In the genomic region with DNA sequence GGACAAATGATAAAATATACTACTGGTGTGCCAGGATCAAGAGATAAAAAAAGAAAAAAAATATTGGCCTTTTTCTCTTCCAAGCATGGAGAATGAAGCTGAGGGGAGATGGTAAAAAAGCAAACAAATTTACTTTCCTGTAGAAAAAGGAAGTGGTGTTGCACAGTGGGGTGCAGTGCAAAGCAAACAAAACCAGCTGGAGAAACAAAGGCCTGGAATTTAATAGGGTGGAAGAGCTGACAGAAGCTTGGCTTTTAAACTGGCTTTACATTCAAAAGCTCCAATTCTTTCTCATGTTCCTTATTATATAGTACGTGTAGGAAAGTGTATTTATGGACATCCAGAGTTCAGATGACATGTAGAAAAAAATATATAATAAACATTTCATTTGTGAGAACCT, we compare ENCODE assay signal across 22 mouse cellular contexts.
A peak's percentile ranks its signal among the peaks of the same experiment; 100 is the strongest.
DNase-seq lines count a peak whose midpoint lies in the region; ATAC-seq and TF ChIP-seq lines count a peak whose summit lies in the region.
"Had no signal": no experiment of that assay in that cellular context is flagged by ENCODE, and none has a peak within 500 bp of the region (broad histone marks: within the 10 kb centered on the region; RNA-seq: fewer than 3 reads in every experiment).

No protein-coding gene starts in this region.

- 8% methylated on average over 1 of the region's 1 CpGs for WGBS in hindbrain, embryonic 10.5 days
- WGBS in hindbrain, embryonic 16.5 days, result 6% methylated on average over 1 of the region's 1 CpGs
- WGBS in midbrain, postnatal 0 days, result 6% methylated on average over 1 of the region's 1 CpGs
- 2% methylated on average over 1 of the region's 1 CpGs for WGBS in midbrain, embryonic 11.5 days
- 17% methylated on average over 1 of the region's 1 CpGs for WGBS in embryonic facial prominence, embryonic 14.5 days

- H3K9ac ChIP-seq in hindbrain, embryonic 16.5 days (ENCODE audit: low read depth, low read length), result no peak overlapping the region
- H3K9ac ChIP-seq in midbrain, postnatal 0 days (replicated peaks; ENCODE audit: low read length, poor library complexity, severe bottlenecking), result no peak overlapping the region
- no peak overlapping the region for H3K9ac ChIP-seq in midbrain, embryonic 11.5 days (ENCODE audit: low read length)
- no peak overlapping the region for H3K9ac ChIP-seq in embryonic facial prominence, embryonic 14.5 days (ENCODE audit: low read depth, low read length)
- H3K9ac ChIP-seq: embryonic facial prominence, embryonic 15.5 days; hindbrain, embryonic 13.5 days; intestine, embryonic 15.5 days; limb, embryonic 15.5 days; liver, embryonic 15.5 days; neural tube, embryonic 13.5 days; stomach, embryonic 15.5 days had no signal

- ATAC-seq in hindbrain, embryonic 16.5 days, result no peak
- ATAC-seq in midbrain, postnatal 0 days (ENCODE audit: low FRiP score), result no peak
- no peak for ATAC-seq in midbrain, embryonic 11.5 days (ENCODE audit: low FRiP score)
- ATAC-seq in embryonic facial prominence, embryonic 14.5 days (ENCODE audit: low read depth), result no peak
- ATAC-seq: intestine, embryonic 15.5 days had no signal

- H3K27me3 ChIP-seq in hindbrain, embryonic 10.5 days (ENCODE audit: insufficient read depth, poor library complexity, severe bottlenecking), result no peaks in the 10 kb centered on the region
- H3K27me3 ChIP-seq in hindbrain, embryonic 16.5 days (replicated peaks; ENCODE audit: control insufficient read depth, insufficient read depth, low read length), result no peaks in the 10 kb centered on the region
- no peaks in the 10 kb centered on the region for H3K27me3 ChIP-seq in midbrain, postnatal 0 days (ENCODE audit: insufficient read depth, low read length)
- H3K27me3 ChIP-seq in midbrain, embryonic 11.5 days (ENCODE audit: control insufficient read depth, insufficient read depth, low read length), result no peaks in the 10 kb centered on the region
- H3K27me3 ChIP-seq in embryonic facial prominence, embryonic 14.5 days (replicated peaks; ENCODE audit: control insufficient read depth, insufficient read depth, low read length), result no peaks in the 10 kb centered on the region
- H3K27me3 ChIP-seq: embryonic facial prominence, embryonic 15.5 days; hindbrain, embryonic 13.5 days; intestine, embryonic 15.5 days; limb, embryonic 15.5 days; liver, embryonic 15.5 days; neural tube, embryonic 13.5 days; stomach, embryonic 15.5 days had no signal

- peak; percentile 26 for DNase-seq in hindbrain, embryonic 10.5 days (ENCODE audit: low spot score)
- DNase-seq in midbrain, postnatal 0 days (ENCODE audit: low spot score), result peak; percentile 6
- DNase-seq in midbrain, embryonic 11.5 days (ENCODE audit: low spot score, missing footprints), result no peak
- peak; percentile 39 for DNase-seq in brain, adult 2 months (ENCODE audit: low read depth, low spot score)
- DNase-seq in embryonic facial prominence, embryonic 14.5 days (ENCODE audit: low spot score), result peak; percentile 24
- no peak for DNase-seq in gastrocnemius, postnatal 4 days (ENCODE audit: low spot score in 2 of 2)
- DNase-seq in gastrocnemius, postnatal 14 days, result no peak
- DNase-seq: adrenal gland, adult 8-10 months; cerebellum, postnatal 14 days; lung, postnatal 10 days; thymus, adult 18-20 months; thymus, postnatal 4 days had no signal

- H3K27ac ChIP-seq in hindbrain, embryonic 10.5 days, result no peak overlapping the region
- H3K27ac ChIP-seq in hindbrain, embryonic 16.5 days (ENCODE audit: low read depth, low read length), result no peak overlapping the region
- no peak overlapping the region for H3K27ac ChIP-seq in midbrain, postnatal 0 days (ENCODE audit: low read depth, low read length)
- no peak overlapping the region for H3K27ac ChIP-seq in midbrain, embryonic 11.5 days (ENCODE audit: low read depth, low read length)
- no peak overlapping the region for H3K27ac ChIP-seq in embryonic facial prominence, embryonic 14.5 days (replicated peaks; ENCODE audit: low read depth, low read length)
- H3K27ac ChIP-seq: embryonic facial prominence, embryonic 15.5 days; heart, embryonic 10.5 days; hindbrain, embryonic 13.5 days; intestine, embryonic 15.5 days; layer of hippocampus, adult 2 months; limb, embryonic 15.5 days; liver, embryonic 15.5 days; neural tube, embryonic 13.5 days; stomach, embryonic 15.5 days had no signal

- TF ChIP-seq CTCF in midbrain, postnatal 0 days (IDR thresholded peaks at IDR 0.05), result no peak

- no peak overlapping the region for H3K4me3 ChIP-seq in hindbrain, embryonic 10.5 days
- H3K4me3 ChIP-seq in hindbrain, embryonic 16.5 days (ENCODE audit: low read length), result no peak overlapping the region
- no peak overlapping the region for H3K4me3 ChIP-seq in midbrain, postnatal 0 days (ENCODE audit: low read depth, low read length)
- no peak overlapping the region for H3K4me3 ChIP-seq in midbrain, embryonic 11.5 days (ENCODE audit: low read depth, low read length)
- no peak overlapping the region for H3K4me3 ChIP-seq in embryonic facial prominence, embryonic 14.5 days (ENCODE audit: low read depth, low read length)
- H3K4me3 ChIP-seq: embryonic facial prominence, embryonic 15.5 days; heart, embryonic 10.5 days; hindbrain, embryonic 13.5 days; intestine, embryonic 15.5 days; layer of hippocampus, adult 2 months; limb, embryonic 15.5 days; liver, embryonic 15.5 days; neural tube, embryonic 13.5 days; stomach, embryonic 15.5 days had no signal

- H3K4me2 ChIP-seq in hindbrain, embryonic 16.5 days (ENCODE audit: low read length), result no peak overlapping the region
- H3K4me2 ChIP-seq in midbrain, postnatal 0 days (ENCODE audit: low read depth, low read length, poor library complexity, severe bottlenecking), result no peak overlapping the region
- no peak overlapping the region for H3K4me2 ChIP-seq in midbrain, embryonic 11.5 days
- no peak overlapping the region for H3K4me2 ChIP-seq in embryonic facial prominence, embryonic 14.5 days (ENCODE audit: low read depth, low read length)
- H3K4me2 ChIP-seq: embryonic facial prominence, embryonic 15.5 days; hindbrain, embryonic 13.5 days; intestine, embryonic 15.5 days; limb, embryonic 15.5 days; liver, embryonic 15.5 days; neural tube, embryonic 13.5 days; stomach, embryonic 15.5 days had no signal

- intact Hi-C loops in gastrocnemius, postnatal 14 days (cut with DNase I; ENCODE audit: low total_unique reads), result no loop called here

- no peaks in the 10 kb centered on the region for H3K9me3 ChIP-seq in hindbrain, embryonic 10.5 days
- H3K9me3 ChIP-seq in hindbrain, embryonic 16.5 days (ENCODE audit: control insufficient read depth, low read length), result no peaks in the 10 kb centered on the region
- H3K9me3 ChIP-seq in midbrain, postnatal 0 days (ENCODE audit: low read length), result no peaks in the 10 kb centered on the region
- no peaks in the 10 kb centered on the region for H3K9me3 ChIP-seq in midbrain, embryonic 11.5 days (ENCODE audit: control insufficient read depth, low read length)
- no peaks in the 10 kb centered on the region for H3K9me3 ChIP-seq in embryonic facial prominence, embryonic 14.5 days (ENCODE audit: control insufficient read depth, low read length)
- H3K9me3 ChIP-seq: embryonic facial prominence, embryonic 15.5 days; heart, embryonic 10.5 days; hindbrain, embryonic 13.5 days; intestine, embryonic 15.5 days; limb, embryonic 15.5 days; liver, embryonic 15.5 days; neural tube, embryonic 13.5 days; stomach, embryonic 15.5 days had no signal

- H3K36me3 ChIP-seq in hindbrain, embryonic 10.5 days, result no peaks in the 10 kb centered on the region
- H3K36me3 ChIP-seq in hindbrain, embryonic 16.5 days (ENCODE audit: control insufficient read depth, insufficient read depth, low read length), result no peaks in the 10 kb centered on the region; the same call in 1 of the 2 replicates
- no peaks in the 10 kb centered on the region for H3K36me3 ChIP-seq in midbrain, postnatal 0 days (ENCODE audit: insufficient read depth, low read length)
- no peaks in the 10 kb centered on the region for H3K36me3 ChIP-seq in midbrain, embryonic 11.5 days (ENCODE audit: control insufficient read depth, insufficient read depth, low read length)
- H3K36me3 ChIP-seq in embryonic facial prominence, embryonic 14.5 days (ENCODE audit: control insufficient read depth, insufficient read depth, low read length), result no peaks in the 10 kb centered on the region
- H3K36me3 ChIP-seq: embryonic facial prominence, embryonic 15.5 days; heart, embryonic 10.5 days; intestine, embryonic 15.5 days; limb, embryonic 15.5 days; liver, embryonic 15.5 days; neural tube, embryonic 13.5 days; stomach, embryonic 15.5 days had no signal

- H3K4me1 ChIP-seq in hindbrain, embryonic 10.5 days (replicated peaks), result 0 out of 2 replicates have a peak, but pooled peaks cover 2% of the 10 kb centered on the region
- no peaks in the 10 kb centered on the region for H3K4me1 ChIP-seq in hindbrain, embryonic 16.5 days (ENCODE audit: control insufficient read depth, insufficient read depth, low read depth, low read length)
- no peaks in the 10 kb centered on the region for H3K4me1 ChIP-seq in midbrain, postnatal 0 days (ENCODE audit: insufficient read depth, low read length)
- H3K4me1 ChIP-seq in midbrain, embryonic 11.5 days (ENCODE audit: control insufficient read depth, insufficient read depth, low read length), result no peaks in the 10 kb centered on the region
- no peaks in the 10 kb centered on the region for H3K4me1 ChIP-seq in embryonic facial prominence, embryonic 14.5 days (ENCODE audit: control insufficient read depth, insufficient read depth, low read length)
- H3K4me1 ChIP-seq: embryonic facial prominence, embryonic 15.5 days; heart, embryonic 10.5 days; hindbrain, embryonic 13.5 days; intestine, embryonic 15.5 days; limb, embryonic 15.5 days; liver, embryonic 15.5 days; neural tube, embryonic 13.5 days; stomach, embryonic 15.5 days had no signal

Comparison
In these comparisons a context has a peak if more than half of its experiments do, and no peak if none do; other contexts are left out.
1. DNase-seq: peak in hindbrain, embryonic 10.5 days (single experiment), midbrain, postnatal 0 days (single experiment), brain, adult 2 months (single experiment) and embryonic facial prominence, embryonic 14.5 days (single experiment); none in midbrain, embryonic 11.5 days (single experiment), gastrocnemius, postnatal 4 days (0 of 2) and gastrocnemius, postnatal 14 days (single experiment).